Mouse (Mus musculus): ENCODE results near the gene Cox4i1. TPM values are rescaled to one million over a fixed set of nuclear protein-coding genes. Genes with fewer than 3 reads are reported as not detected.

Cox4i1 gene
- polyA plus RNA-seq, 1 experiment from 2014 or later = 1,022 TPM

- 52% methylated on average over 5 of the region's 5 CpGs for WGBS
- Histone ChIP-seq H3K9ac (no peak overlapping the region), H3K9me3 (no peaks in the 10 kb centered on the region), H3K4me3 (no peak overlapping the region), H3K36me3 (no peaks in the 10 kb centered on the region), H3K4me2 (no peak overlapping the region), H3K27me3 (peaks cover 28% of the 10 kb centered on the region), H3K27ac (no peak overlapping the region), H3K4me1 (peaks cover 8% of the 10 kb centered on the region)
- no peak for ATAC-seq (ENCODE audit: borderline replicate concordance, extremely low read depth, low FRiP score, low TSS enrichment)
Observed at GRCm38 (mm10) chr8:120685097-120685496, 17.1 kb downstream of the Cox4i1 start.

- peaks cover 33% of the 10 kb centered on the region for H3K27me3 ChIP-seq
- H3K4me2 ChIP-seq = no peak overlapping the region
- peaks cover 8% of the 10 kb centered on the region for H3K4me1 ChIP-seq
- H3K36me3 ChIP-seq = no peaks in the 10 kb centered on the region
- H3K9ac ChIP-seq = no peak overlapping the region
- no peak overlapping the region for H3K27ac ChIP-seq
- no peak for ATAC-seq (ENCODE audit: borderline replicate concordance, extremely low read depth, low FRiP score, low TSS enrichment)
- no peaks in the 10 kb centered on the region for H3K9me3 ChIP-seq
- no peak overlapping the region for H3K4me3 ChIP-seq
- 85% methylated on average over 8 of the region's 8 CpGs for WGBS
Observed at GRCm38 (mm10) chr8:120685591-120685990, 17.6 kb downstream of the Cox4i1 start.

DNA sequence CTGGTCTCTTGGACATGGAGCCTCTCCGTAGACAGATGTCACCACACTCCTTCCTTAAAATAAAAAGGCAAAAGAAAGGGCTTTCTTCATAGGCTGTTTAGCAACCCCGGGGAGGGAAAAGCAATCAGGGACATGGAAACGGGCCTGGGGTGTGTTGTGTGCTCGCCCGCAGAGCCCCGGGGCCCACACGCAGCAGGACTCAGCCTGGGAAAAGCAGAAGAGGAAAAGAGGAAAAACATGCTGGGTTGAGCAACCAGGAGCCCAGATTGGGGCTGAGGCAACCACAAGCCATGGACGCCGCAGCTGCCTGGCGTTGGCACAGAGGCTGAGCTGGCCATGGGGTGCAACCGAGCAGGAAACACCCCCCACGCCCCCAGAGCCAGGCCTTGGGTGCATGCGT lies 18.0 kb downstream of the Cox4i1 start:
- no peak overlapping the region for H3K27ac ChIP-seq
- peak; percentile 20; the same call in 1 of the 2 replicates for ATAC-seq (ENCODE audit: borderline replicate concordance, extremely low read depth, low FRiP score, low TSS enrichment)
- no peak overlapping the region for H3K4me3 ChIP-seq

GRCm38 (mm10) chr8:120686576-120686975 lies 18.6 kb downstream of the Cox4i1 start:
- peaks cover 8% of the 10 kb centered on the region for H3K4me1 ChIP-seq
- no peaks in the 10 kb centered on the region for H3K36me3 ChIP-seq
- H3K4me3 ChIP-seq = no peak overlapping the region
- no peak overlapping the region for H3K9ac ChIP-seq
- no peak overlapping the region for H3K27ac ChIP-seq
- H3K4me2 ChIP-seq = no peak overlapping the region
- ATAC-seq (ENCODE audit: borderline replicate concordance, extremely low read depth, low FRiP score, low TSS enrichment) = no peak
- H3K27me3 ChIP-seq = peaks cover 36% of the 10 kb centered on the region
- H3K9me3 ChIP-seq = no peaks in the 10 kb centered on the region
- WGBS = 80% methylated on average over 5 of the region's 5 CpGs

More for the DNA sequence above, 18.0 kb downstream of the Cox4i1 start:
- WGBS = 81% methylated on average over 12 of the region's 13 CpGs
- Histone ChIP-seq H3K4me2 (no peak overlapping the region), H3K9me3 (no peaks in the 10 kb centered on the region), H3K9ac (no peak overlapping the region), H3K4me1 (peaks cover 8% of the 10 kb centered on the region), H3K36me3 (no peaks in the 10 kb centered on the region), H3K27me3 (peaks cover 34% of the 10 kb centered on the region)

GRCm38 (mm10) chr8:120687786-120688185 lies 19.8 kb downstream of the Cox4i1 start:
- no peak for ATAC-seq (ENCODE audit: borderline replicate concordance, extremely low read depth, low FRiP score, low TSS enrichment)
- peaks cover 36% of the 10 kb centered on the region for H3K27me3 ChIP-seq
- no peaks in the 10 kb centered on the region for H3K36me3 ChIP-seq
- H3K4me2 ChIP-seq = no peak overlapping the region
- no peak overlapping the region for H3K27ac ChIP-seq
- no peak overlapping the region for H3K9ac ChIP-seq
- WGBS = 49% methylated on average over 8 of the region's 8 CpGs
- no peaks in the 10 kb centered on the region for H3K9me3 ChIP-seq
- peaks cover 8% of the 10 kb centered on the region for H3K4me1 ChIP-seq
- no peak overlapping the region for H3K4me3 ChIP-seq

GRCm38 (mm10) chr8:120688511-120688910 lies 20.5 kb downstream of the Cox4i1 start:
- Histone ChIP-seq H3K4me2 (no peak overlapping the region), H3K4me3 (no peak overlapping the region), H3K27ac (no peak overlapping the region), H3K27me3 (peaks cover 36% of the 10 kb centered on the region), H3K36me3 (no peaks in the 10 kb centered on the region), H3K9ac (no peak overlapping the region), H3K4me1 (peaks cover 10% of the 10 kb centered on the region), H3K9me3 (no peaks in the 10 kb centered on the region)
- no peak for ATAC-seq (ENCODE audit: borderline replicate concordance, extremely low read depth, low FRiP score, low TSS enrichment)
- WGBS = 79% methylated on average over 7 of the region's 7 CpGs

DNA sequence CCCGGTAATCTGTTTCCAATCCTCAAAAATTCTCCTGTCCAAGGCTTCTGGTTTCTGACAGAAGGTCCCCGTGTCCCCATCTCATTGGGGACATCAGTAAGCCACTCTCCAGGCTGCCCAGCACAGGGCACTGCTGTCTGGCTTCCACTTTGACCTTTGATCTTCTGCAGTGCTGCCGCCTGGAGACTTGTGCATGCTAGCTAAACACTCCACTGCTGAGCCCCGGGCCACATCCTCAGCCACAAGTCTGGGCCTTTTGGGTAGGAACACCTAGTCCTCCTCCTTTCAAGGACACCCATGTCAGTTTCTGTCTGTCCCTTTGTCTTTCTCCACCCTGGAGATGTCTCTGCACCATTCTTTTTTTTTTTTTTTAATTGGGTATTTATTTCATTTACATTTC lies 24.9 kb downstream of the Cox4i1 start:
- H3K4me1 ChIP-seq = peaks cover 39% of the 10 kb centered on the region
- peaks cover 26% of the 10 kb centered on the region for H3K27me3 ChIP-seq
- H3K27ac ChIP-seq = no peak overlapping the region
- no peak overlapping the region for H3K4me3 ChIP-seq
- H3K9me3 ChIP-seq = no peaks in the 10 kb centered on the region
- H3K4me2 ChIP-seq = no peak overlapping the region
- no peak overlapping the region for H3K9ac ChIP-seq
- no peak for ATAC-seq (ENCODE audit: borderline replicate concordance, extremely low read depth, low FRiP score, low TSS enrichment)
- 50% methylated on average over 4 of the region's 4 CpGs for WGBS
- no peaks in the 10 kb centered on the region for H3K36me3 ChIP-seq

DNA sequence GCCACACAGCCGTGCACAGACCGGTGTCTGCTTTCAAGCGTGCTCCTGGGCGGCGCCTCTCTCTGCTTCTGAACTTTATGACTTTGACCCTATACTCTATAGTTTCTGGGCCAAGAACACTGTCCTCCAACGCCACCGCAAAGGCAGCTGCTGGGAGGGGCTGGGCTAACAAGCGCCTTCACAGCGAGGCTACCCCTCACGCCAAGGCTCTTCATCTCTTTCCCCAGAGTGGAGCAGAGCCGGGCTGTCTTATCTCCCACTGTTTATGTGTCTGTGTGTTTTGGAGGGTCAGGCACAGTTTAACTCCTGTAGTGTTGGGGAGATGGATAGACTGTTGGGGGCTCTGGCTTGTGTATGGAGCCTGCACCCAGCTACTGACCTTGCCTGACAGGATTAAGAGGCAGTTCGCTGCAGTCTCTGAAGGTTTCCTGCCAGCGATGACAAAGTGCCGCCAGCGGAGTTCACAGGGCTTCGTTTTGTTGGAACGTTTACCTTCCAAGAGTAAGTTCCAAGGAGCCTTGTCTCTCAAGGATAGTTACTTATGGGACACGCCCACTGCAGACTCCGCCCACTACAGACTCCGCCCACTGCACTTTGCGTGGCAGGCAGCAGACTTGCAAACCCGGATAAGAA lies 26.0 kb downstream of the Cox4i1 start:
- H3K4me1 ChIP-seq = peaks cover 49% of the 10 kb centered on the region
- WGBS = 9% methylated on average over 22 of the region's 22 CpGs

GRCm38 (mm10) chr8:120696401-120697153 lies 28.6 kb downstream of the Cox4i1 start:
- no peaks in the 10 kb centered on the region for H3K9me3 ChIP-seq
- H3K27me3 ChIP-seq = no peaks in the 10 kb centered on the region
- peak overlapping the region; percentile 85 for H3K27ac ChIP-seq
- H3K4me3 ChIP-seq = no peak overlapping the region
- 25% methylated on average over 13 of the region's 13 CpGs for WGBS
- H3K4me1 ChIP-seq = peaks cover 62% of the 10 kb centered on the region
- peak overlapping the region; percentile 3; the same call in 1 of the 2 replicates for H3K4me2 ChIP-seq
- no peaks in the 10 kb centered on the region for H3K36me3 ChIP-seq
- peak; percentile 78 for ATAC-seq (ENCODE audit: borderline replicate concordance, extremely low read depth, low FRiP score, low TSS enrichment)
- H3K9ac ChIP-seq = no peak overlapping the region

More for the DNA sequence above, 26.0 kb downstream of the Cox4i1 start:
- Histone ChIP-seq H3K27ac (peak overlapping the region; percentile 58; the same call in 1 of the 2 replicates), H3K9me3 (no peaks in the 10 kb centered on the region), H3K36me3 (no peaks in the 10 kb centered on the region), H3K9ac (no peak overlapping the region), H3K4me2 (peak overlapping the region; percentile 24; the same call in 1 of the 2 replicates), H3K4me3 (no peak overlapping the region), H3K27me3 (peaks cover 16% of the 10 kb centered on the region; the same call in 1 of the 2 replicates)
- peak; percentile 90 for ATAC-seq (ENCODE audit: borderline replicate concordance, extremely low read depth, low FRiP score, low TSS enrichment)

DNA sequence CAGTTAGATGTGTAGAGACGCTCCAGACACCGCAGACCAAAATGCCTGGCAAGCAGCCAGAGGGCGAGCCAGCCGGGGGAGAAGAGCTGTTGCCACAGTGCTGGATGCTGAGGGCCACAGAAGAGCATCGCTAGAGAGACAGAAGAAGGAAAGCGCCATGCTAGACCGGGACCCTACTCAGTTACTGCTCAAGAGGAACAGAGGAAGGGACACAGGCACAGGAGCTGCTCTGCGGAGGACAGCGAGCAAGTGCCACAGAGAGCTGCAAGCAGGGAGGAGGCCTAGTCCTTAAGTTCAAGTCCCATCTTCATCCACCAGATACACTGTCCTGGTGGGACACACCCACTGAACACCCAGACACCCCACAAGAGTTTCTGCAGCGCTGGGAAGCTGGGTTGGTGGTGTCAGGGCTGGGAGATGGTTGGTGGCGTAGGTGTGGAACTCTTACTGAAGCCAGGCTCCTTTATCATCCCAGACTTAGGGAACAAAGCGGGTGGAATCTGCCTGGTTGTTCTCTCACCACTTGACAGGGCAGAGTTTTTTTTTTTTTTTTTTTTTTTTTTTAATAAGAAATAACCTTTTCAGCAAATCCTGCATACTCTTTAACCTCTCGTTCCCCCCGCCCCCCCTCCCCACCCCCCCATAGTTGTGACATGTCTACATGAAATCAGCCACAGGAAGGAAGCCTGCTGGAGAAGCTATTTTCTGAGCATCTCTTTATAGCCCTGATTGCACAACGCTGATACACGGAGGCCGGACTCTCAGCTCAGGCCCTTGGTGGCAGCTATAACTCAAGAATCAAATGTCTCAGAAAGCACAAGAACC lies 29.3 kb downstream of the Cox4i1 start:
- WGBS = 45% methylated on average over 15 of the region's 17 CpGs
- peak overlapping the region; percentile 85 for H3K27ac ChIP-seq
- no peak for ATAC-seq (ENCODE audit: borderline replicate concordance, extremely low read depth, low FRiP score, low TSS enrichment)
- no peaks in the 10 kb centered on the region for H3K36me3 ChIP-seq
- H3K9me3 ChIP-seq = no peaks in the 10 kb centered on the region
- peaks cover 62% of the 10 kb centered on the region for H3K4me1 ChIP-seq
- H3K9ac ChIP-seq = no peak overlapping the region
- H3K27me3 ChIP-seq = 0 out of 2 replicates have a peak, but pooled peaks cover 6% of the 10 kb centered on the region
- 0 out of 2 replicates have a peak overlapping the region, but pooled peaks have one; percentile 3 for H3K4me2 ChIP-seq
- no peak overlapping the region for H3K4me3 ChIP-seq

- H3K4me3 ChIP-seq = no peak overlapping the region
- no peaks in the 10 kb centered on the region for H3K9me3 ChIP-seq
- H3K27me3 ChIP-seq = peaks cover 10% of the 10 kb centered on the region; the same call in 1 of the 2 replicates
- no peak overlapping the region for H3K27ac ChIP-seq
- peaks cover 60% of the 10 kb centered on the region for H3K4me1 ChIP-seq
- ATAC-seq (ENCODE audit: borderline replicate concordance, extremely low read depth, low FRiP score, low TSS enrichment) = no peak
- no peaks in the 10 kb centered on the region for H3K36me3 ChIP-seq
- no peak overlapping the region for H3K4me2 ChIP-seq
- no peak overlapping the region for H3K9ac ChIP-seq
Observed at GRCm38 (mm10) chr8:120697979-120698272, 29.9 kb downstream of the Cox4i1 start.
